Mouse (Mus musculus): ENCODE results near the gene Taf12.

GRCm38 (mm10) chr4:132301965-132302938 lies 28.1 kb downstream of the Taf12 start:
- TF ChIP-seq CTCF (IDR thresholded peaks at IDR 0.05; ENCODE audit: control insufficient read depth, insufficient read depth, insufficient replicate concordance, low read depth, low read length) = no peak
- no peak for TF ChIP-seq POLR2A (IDR thresholded peaks at IDR 0.05; ENCODE audit: control insufficient read depth, low read depth, low read length)
